Mouse (Mus musculus): ENCODE data around the gene Tmem150c. TPM values are rescaled to one million over a fixed set of nuclear protein-coding genes. Genes with fewer than 3 reads are reported as not detected.

The Tmem150c gene
- total RNA-seq, 1 experiment from 2014 or later: not detected

DNA sequence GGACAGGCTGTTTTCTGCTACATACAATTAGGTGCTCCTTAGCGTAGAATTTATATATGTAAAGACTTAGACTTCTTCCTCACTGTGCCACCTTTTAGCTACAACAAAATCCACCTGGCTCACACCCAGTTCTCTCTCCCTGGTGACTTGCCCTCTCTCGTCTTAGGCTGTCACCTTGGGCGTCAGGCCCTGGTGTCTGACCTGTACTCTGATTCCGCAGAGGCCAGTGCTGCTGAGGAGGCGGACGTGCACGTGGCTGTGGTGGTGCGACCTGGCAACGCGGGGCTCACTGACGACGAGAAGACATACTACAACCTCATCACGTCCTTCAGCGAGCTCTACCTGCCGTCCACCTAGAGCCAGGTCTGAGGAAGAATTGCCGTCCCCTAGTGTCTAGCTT, 92.0 kb downstream of the Tmem150c start:
- no peak for ATAC-seq (ENCODE audit: extremely low read depth, insufficient number of reproducible peaks, low FRiP score, poor library complexity, severe bottlenecking)

DNA sequence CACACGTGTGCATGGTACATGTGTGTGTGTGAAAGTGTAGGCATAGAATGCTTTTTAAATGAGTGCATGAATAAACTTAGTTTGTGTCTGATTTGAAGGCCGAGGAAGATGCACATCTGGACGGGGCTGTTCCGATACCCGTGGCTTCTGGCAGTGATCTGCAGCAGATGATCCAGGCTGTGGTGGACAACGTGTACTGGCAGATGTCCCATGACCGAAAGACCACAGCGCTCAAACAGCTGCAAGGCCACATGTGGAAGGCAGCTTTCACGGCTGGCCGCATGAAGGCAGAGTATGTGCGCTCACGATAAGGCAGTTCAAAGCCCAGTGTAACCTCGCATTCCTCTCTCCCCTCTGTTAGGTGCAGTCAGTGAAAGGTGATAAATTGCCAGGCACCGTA, 98.7 kb downstream of the Tmem150c start:
- ATAC-seq (ENCODE audit: extremely low read depth, insufficient number of reproducible peaks, low FRiP score, poor library complexity, severe bottlenecking): no peak

DNA sequence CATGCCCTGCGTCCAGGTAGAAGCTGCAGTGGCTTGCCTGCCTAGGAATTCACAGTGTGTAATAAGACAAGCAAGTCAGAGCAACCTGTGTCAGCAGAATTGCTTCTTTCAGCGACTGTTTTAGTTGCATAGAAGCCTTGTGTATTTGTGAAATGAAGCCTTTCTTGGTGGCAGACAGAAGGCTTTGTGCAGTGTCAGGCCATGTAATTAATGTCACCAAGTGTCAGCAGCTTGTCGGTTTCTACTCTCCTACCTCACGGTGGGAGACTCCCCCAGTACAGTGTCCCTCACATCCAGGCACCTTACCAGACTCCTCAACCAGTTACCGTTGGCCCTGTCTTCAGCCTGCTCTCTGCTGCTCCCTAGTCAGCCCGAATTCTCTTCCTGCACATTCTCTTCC, 100.3 kb downstream of the Tmem150c start:
- no peak for ATAC-seq (ENCODE audit: extremely low read depth, insufficient number of reproducible peaks, low FRiP score, poor library complexity, severe bottlenecking)

DNA sequence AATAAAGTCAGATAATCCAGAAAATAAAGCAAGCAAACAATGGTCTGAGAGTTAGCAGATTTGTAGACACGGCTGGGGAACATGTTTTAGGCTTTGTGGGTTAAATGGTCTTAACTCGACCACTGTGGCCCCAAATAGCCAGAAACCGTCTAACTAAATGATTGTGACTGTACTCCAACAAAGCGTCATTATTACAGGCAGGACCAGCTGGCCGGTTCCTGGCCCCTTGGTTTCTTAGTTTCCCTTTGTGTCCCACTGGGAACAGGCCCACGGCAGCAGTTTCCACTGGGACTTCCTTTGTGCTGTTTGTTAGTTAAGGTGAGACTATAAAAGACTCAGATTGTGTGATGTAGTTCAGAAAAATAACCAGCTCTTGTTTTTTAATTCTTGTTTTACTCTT, 100.9 kb downstream of the Tmem150c start:
- no peak for ATAC-seq (ENCODE audit: extremely low read depth, insufficient number of reproducible peaks, low FRiP score, poor library complexity, severe bottlenecking)

DNA sequence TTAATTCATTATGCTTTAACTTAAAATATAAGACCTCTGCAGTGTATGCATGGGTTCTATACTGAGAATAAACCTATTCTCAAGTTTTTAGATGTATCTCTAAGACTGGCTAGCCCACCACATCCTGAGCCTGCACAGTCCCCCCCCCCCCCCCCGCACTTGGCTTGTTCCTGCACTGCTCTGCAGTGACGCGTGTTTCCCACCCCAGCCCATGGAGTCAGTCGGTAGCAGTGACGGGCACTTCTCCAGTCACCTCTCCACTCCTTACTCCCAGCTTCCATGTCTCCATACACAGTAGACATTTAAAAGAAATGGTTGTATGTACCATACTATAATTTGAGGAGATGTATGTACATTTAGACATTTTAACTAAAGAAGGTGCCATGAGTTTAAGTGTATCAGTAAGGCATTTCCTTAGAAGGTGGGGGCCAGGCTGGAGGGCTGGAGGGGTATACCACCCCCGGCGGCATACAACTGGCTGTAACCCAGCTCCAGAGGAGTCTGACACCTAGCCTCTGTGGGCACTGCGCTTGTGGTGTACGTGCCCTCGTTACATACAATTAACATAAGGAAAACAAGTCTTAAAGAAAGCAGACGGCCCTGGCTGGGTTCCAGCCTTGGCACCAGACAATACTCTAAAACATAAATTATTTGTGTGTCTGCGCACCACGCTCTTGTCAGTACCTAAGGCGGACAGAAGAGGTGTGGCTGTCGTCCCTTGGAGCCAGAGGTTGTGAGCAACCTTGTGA, 102.0 kb downstream of the Tmem150c start:
- ATAC-seq (ENCODE audit: extremely low read depth, insufficient number of reproducible peaks, low FRiP score, poor library complexity, severe bottlenecking): no peak

DNA sequence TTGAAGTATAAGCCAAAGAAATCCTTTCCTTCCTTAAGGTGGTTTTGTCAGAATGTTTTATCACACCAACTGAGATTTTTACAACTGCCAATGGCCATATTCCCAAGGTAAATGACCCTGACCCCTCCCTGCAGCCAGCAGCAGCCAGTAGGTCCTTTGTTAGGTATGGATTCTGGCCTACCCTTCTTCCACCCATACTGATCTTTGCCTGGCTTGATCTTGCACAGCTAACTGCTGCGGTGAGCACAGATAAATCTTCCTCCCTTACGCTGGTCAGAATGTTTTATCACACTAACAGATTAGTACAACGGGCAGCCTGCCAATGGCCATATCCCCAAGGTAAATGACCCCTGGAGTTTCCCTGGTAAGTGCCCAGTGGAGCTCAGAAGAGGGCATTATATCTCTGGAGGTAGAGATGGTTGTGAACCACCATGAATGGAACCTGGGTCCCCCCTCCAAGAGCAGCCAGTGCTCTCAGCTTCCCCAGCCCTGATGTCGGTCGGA, 103.7 kb downstream of the Tmem150c start:
- ATAC-seq (ENCODE audit: extremely low read depth, insufficient number of reproducible peaks, low FRiP score, poor library complexity, severe bottlenecking): no peak

DNA sequence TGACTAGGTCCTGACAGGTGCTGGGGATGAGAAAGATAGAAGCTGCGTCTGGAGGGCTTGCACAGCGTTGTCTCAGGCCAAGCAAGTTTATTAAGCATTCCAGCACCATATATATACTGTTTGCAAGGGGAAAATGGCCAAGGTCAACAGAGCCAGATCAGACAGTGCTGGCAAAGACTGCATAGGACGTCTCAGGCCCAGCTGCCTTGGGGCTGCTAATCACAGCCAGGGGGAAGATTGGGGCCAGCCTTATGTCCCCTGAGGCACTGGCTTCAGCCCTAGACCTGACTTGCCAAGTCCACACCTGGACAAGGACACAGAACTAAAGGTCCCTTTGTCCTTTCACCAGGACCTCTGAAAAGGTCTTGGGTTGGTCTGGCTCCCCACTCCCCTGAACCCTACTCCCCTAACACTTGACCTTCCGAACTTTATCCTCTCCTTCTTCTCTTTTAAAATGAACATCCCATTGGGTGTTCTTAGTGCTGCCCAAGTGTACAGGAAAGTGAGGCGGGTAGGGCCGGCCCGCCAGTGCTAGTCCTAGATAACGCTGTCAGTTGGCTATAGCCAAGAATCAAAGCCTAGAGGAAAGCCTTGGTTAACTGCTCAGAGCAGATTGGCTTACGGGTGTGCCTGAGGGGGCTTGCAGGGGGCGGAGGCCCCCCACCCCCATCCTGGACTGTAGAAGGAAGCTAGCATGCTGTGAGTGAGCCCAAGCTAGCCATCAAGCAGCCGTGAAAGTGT, 104.6 kb downstream of the Tmem150c start:
- ATAC-seq (ENCODE audit: extremely low read depth, insufficient number of reproducible peaks, low FRiP score, poor library complexity, severe bottlenecking): no peak

DNA sequence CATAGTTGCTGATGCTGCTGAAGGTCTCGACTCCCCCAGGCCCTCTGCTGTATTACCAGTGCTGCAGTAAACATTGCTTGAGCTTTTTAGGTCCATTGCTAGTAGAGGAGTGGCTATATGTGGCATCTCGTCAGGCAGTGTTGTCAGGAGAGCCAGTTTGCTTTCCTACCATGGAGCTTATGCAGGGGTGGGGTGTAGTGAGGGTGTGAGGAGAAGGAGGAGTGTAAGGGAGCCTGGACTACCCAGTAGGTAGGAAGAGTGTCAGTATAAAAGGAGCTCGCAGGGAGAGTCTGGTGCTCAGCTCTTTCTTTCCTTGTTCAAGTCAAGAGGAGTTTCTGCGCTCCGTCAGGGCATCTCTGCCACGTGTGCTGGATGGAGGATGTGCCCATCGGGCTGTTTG, 106.9 kb downstream of the Tmem150c start:
- ATAC-seq (ENCODE audit: extremely low read depth, insufficient number of reproducible peaks, low FRiP score, poor library complexity, severe bottlenecking): no peak

DNA sequence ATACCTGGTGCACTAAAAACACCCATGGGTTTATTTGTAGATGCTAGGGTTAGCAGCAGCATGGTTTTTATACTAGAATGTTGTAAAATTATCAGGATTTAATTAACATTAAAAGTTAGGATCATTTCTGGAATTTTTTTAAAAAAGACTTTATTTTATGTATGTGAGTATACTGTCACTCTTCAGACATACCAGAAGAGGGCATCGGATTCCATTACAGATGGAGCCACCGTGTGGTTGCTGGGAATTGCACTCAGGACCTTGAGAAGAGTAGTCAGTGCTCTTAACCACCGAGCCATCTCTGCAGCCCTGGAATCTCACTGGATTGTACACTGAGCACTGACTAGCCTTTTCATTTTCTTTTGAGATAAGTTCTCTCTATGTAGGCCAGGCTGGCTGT, 109.7 kb downstream of the Tmem150c start:
- ATAC-seq (ENCODE audit: extremely low read depth, insufficient number of reproducible peaks, low FRiP score, poor library complexity, severe bottlenecking): no peak

DNA sequence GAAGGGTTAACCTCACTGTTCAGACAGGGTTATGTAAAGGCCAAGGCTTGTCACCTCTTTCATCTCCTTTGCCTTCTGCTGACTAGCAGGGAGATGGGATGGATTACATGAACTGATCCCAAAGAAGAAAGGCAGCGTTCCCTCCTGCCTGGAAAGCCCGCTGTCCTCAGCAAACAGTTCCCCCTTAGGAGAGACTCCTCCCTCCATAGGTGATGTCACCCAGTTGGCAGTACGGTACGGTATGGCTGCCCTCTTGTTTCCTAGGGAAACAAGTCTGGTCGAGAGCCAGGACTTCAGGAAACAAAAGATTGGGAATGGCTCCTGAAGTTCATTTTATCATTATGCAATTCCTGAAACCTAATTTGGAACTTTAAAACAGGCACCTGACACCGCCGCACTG, 111.7 kb downstream of the Tmem150c start:
- no peak for ATAC-seq (ENCODE audit: extremely low read depth, insufficient number of reproducible peaks, low FRiP score, poor library complexity, severe bottlenecking)

DNA sequence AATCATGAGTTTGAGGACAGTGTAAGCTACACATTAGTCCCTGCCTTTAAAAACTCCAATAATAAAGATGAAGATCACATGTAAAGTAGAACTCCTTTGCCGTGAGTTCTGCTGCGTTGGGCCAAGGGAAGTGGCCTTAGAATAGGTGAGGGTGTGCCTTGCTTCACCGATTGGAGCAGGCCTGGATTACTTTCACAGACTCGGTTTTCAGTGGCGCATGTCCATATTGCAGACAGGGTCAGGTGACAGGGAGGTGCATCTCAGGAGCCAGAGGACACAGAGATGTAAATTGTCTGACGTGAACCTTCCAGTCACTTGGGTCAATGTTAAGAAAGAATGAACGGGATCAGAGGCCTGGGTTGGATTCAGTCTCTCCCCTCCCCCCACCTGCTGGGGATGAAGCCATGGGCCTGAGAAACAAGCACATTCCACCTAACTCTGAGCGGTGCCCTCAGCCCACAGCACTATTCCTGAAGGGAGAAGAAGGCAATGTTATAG, 112.4 kb downstream of the Tmem150c start:
- no peak for ATAC-seq (ENCODE audit: extremely low read depth, insufficient number of reproducible peaks, low FRiP score, poor library complexity, severe bottlenecking)

DNA sequence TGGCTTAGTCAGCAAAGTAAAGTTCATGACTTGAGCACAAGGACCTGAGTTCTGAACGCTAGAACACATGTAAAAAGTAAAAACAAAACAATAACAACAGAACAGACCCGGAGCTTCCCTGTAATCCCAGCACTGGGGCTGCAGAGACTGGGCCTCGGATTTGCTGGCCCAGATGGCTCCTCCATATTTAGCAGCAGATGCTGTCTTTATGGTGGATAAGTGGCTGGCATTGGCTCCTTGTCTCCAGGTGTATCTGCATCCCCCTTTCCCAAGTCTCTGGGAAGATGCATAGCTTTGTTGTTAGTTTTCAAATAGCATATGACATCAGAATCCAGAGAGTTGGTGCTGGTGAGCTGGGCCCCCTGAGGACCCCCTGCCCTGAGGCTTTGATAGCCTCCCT, 113.5 kb downstream of the Tmem150c start:
- ATAC-seq (ENCODE audit: extremely low read depth, insufficient number of reproducible peaks, low FRiP score, poor library complexity, severe bottlenecking): no peak

DNA sequence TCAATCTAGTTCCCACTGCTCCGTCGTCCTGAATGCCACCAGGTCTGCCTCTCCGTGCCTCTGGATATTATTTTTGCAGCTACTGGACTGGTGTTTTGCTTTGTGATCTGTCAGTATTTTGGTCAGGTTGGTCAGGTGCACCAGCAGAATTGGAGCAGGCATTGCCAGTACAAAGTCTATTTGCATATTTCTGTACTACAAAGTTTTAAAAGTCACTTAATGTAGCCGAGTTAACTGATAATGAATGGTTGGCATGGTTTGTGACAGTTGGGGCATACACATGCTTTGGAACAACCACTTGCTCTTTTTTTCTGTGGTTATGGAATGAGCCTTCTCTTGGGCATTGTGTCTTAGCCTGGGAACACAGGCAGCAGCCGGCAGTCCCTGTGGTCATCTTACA, 115.0 kb downstream of the Tmem150c start:
- no peak for ATAC-seq (ENCODE audit: extremely low read depth, insufficient number of reproducible peaks, low FRiP score, poor library complexity, severe bottlenecking)

DNA sequence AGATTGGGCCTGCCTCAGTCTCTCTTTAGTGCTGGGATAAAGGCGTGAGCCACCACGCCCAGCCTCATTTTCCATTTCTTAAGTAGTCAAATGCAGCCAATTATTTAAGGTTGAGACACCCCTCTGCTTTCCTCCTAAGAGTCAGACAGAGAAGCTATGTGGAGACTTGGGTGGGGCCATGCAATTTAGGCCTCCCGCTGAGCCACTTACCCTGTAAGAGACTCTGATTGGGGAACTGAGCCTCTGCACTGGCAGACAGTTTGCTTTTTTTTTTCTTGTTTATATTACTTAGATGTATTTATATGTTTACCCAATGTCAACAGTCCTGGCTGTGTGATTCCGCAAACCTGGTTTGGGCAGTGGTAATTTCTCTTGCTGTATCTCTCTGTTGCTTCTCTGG, 115.6 kb downstream of the Tmem150c start:
- ATAC-seq (ENCODE audit: extremely low read depth, insufficient number of reproducible peaks, low FRiP score, poor library complexity, severe bottlenecking): no peak

DNA sequence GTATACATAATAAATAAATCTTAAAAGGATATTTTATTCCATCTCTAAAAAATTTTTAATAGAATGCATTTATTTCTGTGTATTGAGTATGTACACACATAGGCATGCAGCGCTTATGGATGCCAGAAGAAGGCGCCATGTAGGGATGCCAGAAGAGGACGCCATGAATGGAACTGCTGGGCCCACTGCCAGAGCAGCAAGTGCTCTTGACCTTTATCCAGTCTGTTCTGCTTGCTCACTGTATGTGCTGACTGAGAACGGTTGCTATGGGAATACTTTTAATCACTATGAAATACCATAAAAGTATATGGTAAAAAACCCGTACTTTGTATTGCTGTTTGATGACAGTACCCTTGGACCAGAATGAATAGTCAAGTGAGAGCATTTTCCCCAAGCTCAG, 116.2 kb downstream of the Tmem150c start:
- no peak for ATAC-seq (ENCODE audit: extremely low read depth, insufficient number of reproducible peaks, low FRiP score, poor library complexity, severe bottlenecking)

DNA sequence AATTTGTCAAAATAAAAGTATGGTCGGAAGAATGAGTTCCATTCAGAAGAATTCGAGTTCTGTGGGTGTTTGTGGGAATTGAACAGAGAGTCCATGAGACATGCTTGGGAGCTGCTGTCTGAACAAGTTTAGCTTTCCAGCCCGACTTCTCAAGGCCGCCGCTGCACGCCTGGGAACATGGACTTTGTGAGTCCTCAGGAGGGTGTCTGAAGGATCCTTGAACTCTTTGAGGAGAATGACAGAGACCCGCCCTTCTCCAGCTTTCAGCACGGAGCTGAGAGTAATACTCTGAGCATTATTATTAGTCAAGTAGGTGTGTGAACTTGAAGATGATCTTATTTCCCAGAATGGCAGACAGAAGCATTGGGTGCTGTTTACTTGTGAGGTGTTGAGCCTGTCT, 117.1 kb downstream of the Tmem150c start:
- ATAC-seq (ENCODE audit: extremely low read depth, insufficient number of reproducible peaks, low FRiP score, poor library complexity, severe bottlenecking): no peak

DNA sequence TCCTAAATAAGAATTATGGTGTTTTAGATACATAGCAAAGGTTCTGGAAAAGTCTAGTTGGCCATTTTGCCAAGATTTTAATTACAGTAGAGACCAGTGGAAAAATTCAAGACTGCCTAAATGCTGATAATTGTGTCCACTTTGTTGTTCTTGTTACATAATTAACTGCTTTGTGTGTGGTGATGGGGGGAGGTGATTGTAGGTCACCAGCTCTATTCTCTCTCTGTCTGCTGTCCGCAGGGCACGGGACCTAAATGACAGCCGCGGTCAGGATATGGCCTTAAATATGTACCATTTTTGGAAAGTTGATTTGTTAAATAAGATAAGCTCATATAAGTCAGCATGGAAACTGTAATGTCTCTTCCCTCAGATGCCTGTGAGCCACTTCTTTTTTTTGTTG, 118.3 kb downstream of the Tmem150c start:
- ATAC-seq (ENCODE audit: extremely low read depth, insufficient number of reproducible peaks, low FRiP score, poor library complexity, severe bottlenecking): no peak

DNA sequence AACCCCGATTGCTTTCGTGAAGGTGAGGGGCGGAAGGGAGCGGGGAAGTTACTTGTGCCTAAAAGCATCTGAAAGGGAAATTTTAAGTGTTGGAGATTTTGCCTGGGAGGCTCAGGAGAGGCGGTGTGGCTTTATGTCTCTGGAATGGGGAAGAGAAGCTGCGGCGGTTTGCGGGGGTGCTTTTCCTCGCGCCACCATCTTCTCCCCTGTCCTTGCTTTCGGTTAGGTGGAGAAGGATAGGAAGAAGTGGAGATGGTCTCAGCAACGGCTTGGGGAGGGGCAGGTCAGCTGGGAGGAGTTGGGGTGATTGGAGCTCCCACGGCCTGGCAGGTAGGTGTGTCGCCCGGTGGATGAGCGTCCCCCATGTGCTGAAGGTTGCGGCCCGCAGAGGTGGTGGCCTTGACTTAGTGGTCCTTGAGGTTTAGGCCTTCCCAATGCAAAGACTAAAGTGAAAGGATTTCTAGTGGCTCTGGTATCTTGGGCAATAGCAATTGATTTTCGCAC, 119.3 kb downstream of the Tmem150c start:
- no peak for ATAC-seq (ENCODE audit: extremely low read depth, insufficient number of reproducible peaks, low FRiP score, poor library complexity, severe bottlenecking)

DNA sequence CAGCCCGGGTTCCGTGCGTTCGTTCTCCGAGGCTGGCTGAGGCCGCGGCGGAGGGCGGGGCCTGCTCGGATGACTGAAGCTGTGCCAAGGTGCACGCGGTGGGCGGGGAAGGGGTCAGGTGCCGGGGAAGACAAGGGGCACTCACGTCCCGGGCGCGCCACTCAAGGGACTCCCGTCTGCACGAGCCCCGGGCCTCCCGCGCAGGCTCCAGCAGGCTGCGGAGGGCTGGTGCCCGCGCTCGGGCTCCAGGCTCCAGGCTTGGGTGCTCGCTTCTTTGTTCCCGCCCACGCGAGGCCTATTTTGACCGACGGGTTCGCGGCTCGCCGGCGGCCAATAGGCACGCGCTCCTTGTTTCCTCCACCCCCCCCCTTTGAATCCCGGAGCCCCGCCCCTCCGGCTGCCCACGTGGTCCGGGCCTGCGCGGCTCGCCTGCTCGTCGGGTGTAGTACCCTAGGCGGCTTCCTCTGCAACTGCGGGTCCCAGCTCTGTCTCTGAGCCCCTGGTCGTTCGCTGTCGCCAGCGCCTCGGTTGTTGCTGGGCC, 119.9 kb downstream of the Tmem150c start, which contains the start of the genes Hnrnpdl and Enoph1:
Gene Hnrnpdl (minus strand): TSS at position 63 of the 541 bp plus-strand sequence.
Gene Enoph1 (plus strand): TSS at position 384 of the 541 bp plus-strand sequence.
- ATAC-seq (ENCODE audit: extremely low read depth, insufficient number of reproducible peaks, low FRiP score, poor library complexity, severe bottlenecking): peak; percentile 67
